Mouse (Mus musculus): Measurements from ENCODE around the gene Olfr625-ps1. TPM values are rescaled to one million over a fixed set of nuclear protein-coding genes. Genes with fewer than 3 reads are reported as not detected.

Olfr625-ps1 gene
- total RNA-seq (2014; rRNA removed), result not detected in 2 replicates
- not detected in 2 replicates for polyA plus RNA-seq (2015; fragmentation: Nextera tagmentation; extraction: Ambion mirVana)

- Histone ChIP-seq H3K27me3 (ENCODE audit: insufficient read depth, low read length) (no peaks in the 10 kb centered on the region), H3K9me3 (ENCODE audit: low read length) (no peaks in the 10 kb centered on the region), H3K9ac (replicated peaks; ENCODE audit: low read length, poor library complexity, severe bottlenecking) (no peak within 1 kb of the TSS), H3K4me1 (ENCODE audit: insufficient read depth, low read length) (no peaks in the 10 kb centered on the region), H3K27ac (ENCODE audit: low read depth, low read length) (no peak within 1 kb of the TSS), H3K36me3 (ENCODE audit: insufficient read depth, low read length) (no peaks in the 10 kb centered on the region), H3K4me3 (ENCODE audit: low read depth, low read length) (no peak within 1 kb of the TSS), H3K4me2 (ENCODE audit: low read depth, low read length, poor library complexity, severe bottlenecking) (no peak within 1 kb of the TSS)
- no peak for TF ChIP-seq CTCF (IDR thresholded peaks at IDR 0.05)
- DNase-seq (ENCODE audit: low spot score) (no peak), ATAC-seq (ENCODE audit: low FRiP score) (no peak)
Observed at GRCm38 (mm10) chr7:103682420-103682819, at the start of gene Olfr625-ps1. Gene Olfr625-ps1, plus strand, starts transcription at chr7:103682720.

DNA sequence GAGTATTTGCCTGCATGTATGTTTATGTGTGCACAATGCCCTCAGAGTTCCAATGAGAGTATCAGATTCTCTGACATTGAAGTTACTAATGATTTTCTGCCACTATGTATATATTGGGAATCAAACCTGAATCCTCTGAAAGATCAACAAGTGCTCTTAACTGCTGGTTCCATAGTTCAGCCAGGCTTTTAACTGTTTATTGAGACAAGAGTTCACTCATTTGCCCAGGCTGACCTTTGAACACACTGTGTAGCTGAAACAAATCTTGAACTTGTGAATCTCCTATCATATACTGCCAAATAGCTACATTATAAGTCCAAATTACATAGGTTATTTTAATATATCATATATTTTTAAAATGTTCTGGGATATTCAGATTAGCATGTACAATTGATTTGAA lies 45.7 kb upstream of the Olfr625-ps1 start:
- Histone ChIP-seq H3K9me3 (ENCODE audit: low read length) (no peaks in the 10 kb centered on the region), H3K4me2 (ENCODE audit: low read depth, low read length, poor library complexity, severe bottlenecking) (no peak overlapping the region), H3K36me3 (ENCODE audit: insufficient read depth, low read length) (no peaks in the 10 kb centered on the region), H3K4me1 (ENCODE audit: insufficient read depth, low read length) (no peaks in the 10 kb centered on the region), H3K4me3 (ENCODE audit: low read depth, low read length) (no peak overlapping the region), H3K27me3 (ENCODE audit: insufficient read depth, low read length) (no peaks in the 10 kb centered on the region), H3K27ac (ENCODE audit: low read depth, low read length) (no peak overlapping the region), H3K9ac (replicated peaks; ENCODE audit: low read length, poor library complexity, severe bottlenecking) (no peak overlapping the region)
- DNase-seq (ENCODE audit: low spot score) (no peak), ATAC-seq (ENCODE audit: low FRiP score) (no peak)
- no peak for TF ChIP-seq CTCF (IDR thresholded peaks at IDR 0.05)

- Histone ChIP-seq H3K9ac (replicated peaks; ENCODE audit: low read length, poor library complexity, severe bottlenecking) (no peak within 1 kb of the TSS), H3K4me1 (ENCODE audit: insufficient read depth, low read length) (no peaks in the 10 kb centered on the region), H3K9me3 (ENCODE audit: low read length) (no peaks in the 10 kb centered on the region), H3K4me2 (ENCODE audit: low read depth, low read length, poor library complexity, severe bottlenecking) (no peak within 1 kb of the TSS), H3K27me3 (ENCODE audit: insufficient read depth, low read length) (no peaks in the 10 kb centered on the region), H3K36me3 (ENCODE audit: insufficient read depth, low read length) (no peaks in the 10 kb centered on the region), H3K4me3 (ENCODE audit: low read depth, low read length) (no peak within 1 kb of the TSS), H3K27ac (ENCODE audit: low read depth, low read length) (no peak within 1 kb of the TSS)
- WGBS, result 80% methylated on average over 1 of the region's 1 CpGs
- no peak for DNase-seq (ENCODE audit: low spot score)
- no peak for ATAC-seq (ENCODE audit: low FRiP score)
- no peak for TF ChIP-seq CTCF (IDR thresholded peaks at IDR 0.05)
Observed at GRCm38 (mm10) chr7:103642602-103643001, 39.9 kb upstream of the Olfr625-ps1 start, which contains the start of gene Olfr622. Gene Olfr622, minus strand, starts transcription at chr7:103642702.

GRCm38 (mm10) chr7:103644070-103644469 lies 38.5 kb upstream of the Olfr625-ps1 start:
- no peak for DNase-seq (ENCODE audit: low spot score)
- ATAC-seq (ENCODE audit: low FRiP score), result no peak
- Histone ChIP-seq H3K4me3 (ENCODE audit: low read depth, low read length) (no peak overlapping the region), H3K9ac (replicated peaks; ENCODE audit: low read length, poor library complexity, severe bottlenecking) (no peak overlapping the region), H3K27me3 (ENCODE audit: insufficient read depth, low read length) (no peaks in the 10 kb centered on the region), H3K27ac (ENCODE audit: low read depth, low read length) (no peak overlapping the region), H3K4me1 (ENCODE audit: insufficient read depth, low read length) (no peaks in the 10 kb centered on the region), H3K9me3 (ENCODE audit: low read length) (no peaks in the 10 kb centered on the region), H3K36me3 (ENCODE audit: insufficient read depth, low read length) (no peaks in the 10 kb centered on the region), H3K4me2 (ENCODE audit: low read depth, low read length, poor library complexity, severe bottlenecking) (no peak overlapping the region)
- 88% methylated on average over 4 of the region's 4 CpGs for WGBS
- no peak for TF ChIP-seq CTCF (IDR thresholded peaks at IDR 0.05)

DNA sequence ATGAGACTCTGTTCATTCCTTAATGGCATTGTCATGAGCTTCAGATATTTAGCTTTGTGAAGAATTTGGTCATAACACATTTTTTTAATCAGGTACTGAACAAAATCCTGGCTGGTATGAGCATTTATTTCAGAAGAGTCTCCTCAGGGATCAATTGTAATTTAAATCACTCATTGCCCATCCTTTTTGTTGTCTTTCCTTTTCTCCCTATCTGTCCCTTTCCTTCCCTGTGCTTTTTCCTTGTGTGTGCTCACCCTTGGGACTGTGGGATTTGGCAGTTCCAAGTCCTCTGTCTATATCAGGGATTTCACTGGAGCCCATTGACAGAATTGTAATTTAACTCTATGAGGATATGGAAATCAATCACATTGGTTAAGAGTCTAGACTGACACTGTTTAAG lies 18.9 kb upstream of the Olfr625-ps1 start, which contains the start of gene Olfr623:
TSS of gene Olfr623 (minus strand) at position 101 of the 400 bp plus-strand sequence.
- TF ChIP-seq CTCF (IDR thresholded peaks at IDR 0.05), result no peak
- Histone ChIP-seq H3K9ac (replicated peaks; ENCODE audit: low read length, poor library complexity, severe bottlenecking) (no peak within 1 kb of the TSS), H3K27me3 (ENCODE audit: insufficient read depth, low read length) (no peaks in the 10 kb centered on the region), H3K27ac (ENCODE audit: low read depth, low read length) (no peak within 1 kb of the TSS), H3K9me3 (ENCODE audit: low read length) (no peaks in the 10 kb centered on the region), H3K4me1 (ENCODE audit: insufficient read depth, low read length) (no peaks in the 10 kb centered on the region), H3K4me2 (ENCODE audit: low read depth, low read length, poor library complexity, severe bottlenecking) (no peak within 1 kb of the TSS), H3K4me3 (ENCODE audit: low read depth, low read length) (no peak within 1 kb of the TSS), H3K36me3 (ENCODE audit: insufficient read depth, low read length) (no peaks in the 10 kb centered on the region)
- ATAC-seq (ENCODE audit: low FRiP score) (no peak), DNase-seq (ENCODE audit: low spot score) (no peak)

DNA sequence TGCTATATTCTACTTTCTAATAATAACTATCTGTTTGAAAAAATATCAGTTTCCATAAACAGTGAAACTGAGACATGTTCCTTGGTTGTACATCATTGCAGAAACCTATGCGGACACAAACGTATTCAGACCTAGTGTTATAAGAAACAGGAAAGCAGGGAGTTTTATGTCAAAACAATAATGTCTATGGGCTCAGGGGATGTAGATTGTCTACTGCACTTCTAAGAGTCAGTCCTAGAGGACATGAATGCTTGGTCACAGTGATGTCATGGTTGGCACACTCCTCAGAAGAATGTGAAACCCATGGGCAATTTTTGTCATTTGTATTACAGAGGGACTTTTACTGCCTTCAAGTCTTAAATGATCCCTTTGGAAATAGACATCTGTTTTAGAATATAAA lies 11.4 kb upstream of the Olfr625-ps1 start, which contains the start of gene Olfr624:
TSS of gene Olfr624 (minus strand) at position 101 of the 400 bp plus-strand sequence.
- TF ChIP-seq CTCF (IDR thresholded peaks at IDR 0.05), result no peak

More for the DNA sequence above, 11.4 kb upstream of the Olfr625-ps1 start, which contains the start of gene Olfr624:
- Histone ChIP-seq H3K27ac (ENCODE audit: low read depth, low read length) (no peak within 1 kb of the TSS), H3K4me1 (ENCODE audit: insufficient read depth, low read length) (no peaks in the 10 kb centered on the region), H3K4me3 (ENCODE audit: low read depth, low read length) (no peak within 1 kb of the TSS), H3K9ac (replicated peaks; ENCODE audit: low read length, poor library complexity, severe bottlenecking) (no peak within 1 kb of the TSS), H3K9me3 (ENCODE audit: low read length) (no peaks in the 10 kb centered on the region), H3K27me3 (ENCODE audit: insufficient read depth, low read length) (no peaks in the 10 kb centered on the region), H3K36me3 (ENCODE audit: insufficient read depth, low read length) (no peaks in the 10 kb centered on the region), H3K4me2 (ENCODE audit: low read depth, low read length, poor library complexity, severe bottlenecking) (no peak within 1 kb of the TSS)
- DNase-seq (ENCODE audit: low spot score) (no peak), ATAC-seq (ENCODE audit: low FRiP score) (no peak)
- WGBS, result 94% methylated on average over 2 of the region's 2 CpGs
